Mouse (Mus musculus) liver, adult 2 months (tissue): Measurements from ENCODE around the gene Sox5. TPM values are rescaled to one million over a fixed set of nuclear protein-coding genes. Genes with fewer than 3 reads are reported as not detected.

ENCODE experiments used
- DNase-seq: peaks from one replicate; pipeline ENCODE4 v3.0.0-alpha.2; 2011; ENCODE audit warnings: low read depth, low spot score; ENCODE audit errors: extremely low read depth
- H3K27ac ChIP-seq: fragments of 200-500 bp; replicated peaks from 2 replicates; pipeline ENCODE4 v1.5.1; 2012; ENCODE audit warnings: low read depth, mild to moderate bottlenecking, control low read depth, inconsistent platforms, low read length; ENCODE audit not compliant: insufficient read depth
- H3K27me3 ChIP-seq: fragments of 200-500 bp; 2 replicates; pipeline ENCODE4 v1.6.1; 2012; ENCODE audit warnings: mild to moderate bottlenecking, moderate library complexity, low read length, inconsistent platforms; ENCODE audit not compliant: control insufficient read depth, insufficient read depth
- H3K36me3 ChIP-seq: fragments of 200-500 bp; 2 replicates; pipeline ENCODE4 v1.6.1; 2012; ENCODE audit warnings: low read length, inconsistent platforms; ENCODE audit not compliant: control insufficient read depth, insufficient read depth
- H3K4me1 ChIP-seq: fragments of 200-500 bp; 2 replicates; pipeline ENCODE4 v1.6.1; 2011; ENCODE audit warnings: low read length; ENCODE audit not compliant: control insufficient read depth, insufficient read depth
- H3K4me3 ChIP-seq: fragments of 200-500 bp; 2 replicates; pipeline ENCODE4 v1.5.1; 2011; ENCODE audit warnings: low read depth, mild to moderate bottlenecking, control low read depth, low read length, moderate library complexity; ENCODE audit not compliant: insufficient read depth
- H3K79me2 ChIP-seq: fragments of 200-500 bp; 2 replicates; pipeline ENCODE4 v1.6.1; 2012; ENCODE audit warnings: inconsistent platforms, mild to moderate bottlenecking, low read length, moderate library complexity; ENCODE audit not compliant: control insufficient read depth, insufficient read depth
- H3K9ac ChIP-seq: fragments of 200-500 bp; 2 replicates; pipeline ENCODE4 v1.6.1; 2012; ENCODE audit warnings: low read depth, mild to moderate bottlenecking, control low read depth, inconsistent platforms, low read length
- CTCF ChIP-seq: fragments of 200-500 bp; IDR thresholded peaks from 2 replicates; pipeline ENCODE4 v1.5.1; 2011; ENCODE audit warnings: low read depth, low read length, control low read depth
- POLR2A ChIP-seq: fragments of 200-500 bp; IDR thresholded peaks from 2 replicates; pipeline ENCODE4 v1.6.1; 2011; ENCODE audit warnings: low read length, control low read depth; ENCODE audit not compliant: insufficient read depth; ENCODE audit errors: extremely low read depth
- WGBS: fragments of 180-500 bp; shearing (Covaris S2); methylation state at CpG from one replicate; pipeline ENCODE4 v1.1.7; 2018; 5-methylcytosine and 5-hydroxymethylcytosine counted together
- polyA plus RNA-seq: library from polyadenylated mRNA; depleted of rRNA; stranded (reverse); fragments of >200 nt; gene quantifications from 2 replicates; pipeline ENCODE4 v1.2.3, GENCODE M21; 2012
- total RNA-seq: library from RNA; depleted of rRNA; stranded (reverse); fragments of >200 nt; gene quantifications from 2 replicates; pipeline ENCODE4 v1.2.3, GENCODE M21; 2014

The Sox5 gene
- total and polyA plus RNA-seq, 2 experiments: 7.5 to 31.6 TPM

- WGBS: 93% methylated on average over 6 of the region's 6 CpGs
- Histone ChIP-seq H3K27me3 (no peaks in the 10 kb centered on the region), H3K79me2 (no peaks in the 10 kb centered on the region), H3K27ac (no peak overlapping the region), H3K4me3 (no peak overlapping the region), H3K4me1 (no peaks in the 10 kb centered on the region), H3K36me3 (no peaks in the 10 kb centered on the region), H3K9ac (no peak overlapping the region)
- DNase-seq: no peak
- TF ChIP-seq POLR2A (no peak), CTCF (no peak)
Observed at GRCm38 (mm10) chr6:144380641-144381040, 401.1 kb downstream of the Sox5 start.

- WGBS: 90% methylated on average over 15 of the region's 15 CpGs
- Histone ChIP-seq H3K4me1 (no peaks in the 10 kb centered on the region), H3K36me3 (no peaks in the 10 kb centered on the region), H3K79me2 (no peaks in the 10 kb centered on the region), H3K27me3 (no peaks in the 10 kb centered on the region), H3K4me3 (no peak overlapping the region), H3K27ac (no peak overlapping the region), H3K9ac (no peak overlapping the region)
- no peak for DNase-seq
- TF ChIP-seq CTCF (no peak), POLR2A (no peak)
Observed at GRCm38 (mm10) chr6:144380171-144380570, 401.6 kb downstream of the Sox5 start.

- WGBS: 92% methylated on average over 11 of the region's 11 CpGs
- no peaks in the 10 kb centered on the region for H3K36me3 ChIP-seq
- DNase-seq: no peak
- no peak for TF ChIP-seq POLR2A
- TF ChIP-seq CTCF: no peak
- H3K9ac ChIP-seq: no peak overlapping the region
- H3K4me3 ChIP-seq: no peak overlapping the region
- no peaks in the 10 kb centered on the region for H3K4me1 ChIP-seq
- H3K79me2 ChIP-seq: no peaks in the 10 kb centered on the region
- H3K27ac ChIP-seq: no peak overlapping the region
- H3K27me3 ChIP-seq: no peaks in the 10 kb centered on the region
Observed at GRCm38 (mm10) chr6:144374810-144375209, 407.0 kb downstream of the Sox5 start.

GRCm38 (mm10) chr6:144370699-144371098 is 411.1 kb downstream of the Sox5 start:
- no peak for DNase-seq
- Histone ChIP-seq H3K27me3 (no peaks in the 10 kb centered on the region), H3K27ac (no peak overlapping the region), H3K4me3 (no peak overlapping the region), H3K9ac (no peak overlapping the region), H3K36me3 (no peaks in the 10 kb centered on the region), H3K79me2 (no peaks in the 10 kb centered on the region), H3K4me1 (no peaks in the 10 kb centered on the region)
- TF ChIP-seq CTCF (no peak), POLR2A (no peak)
- 76% methylated on average over 9 of the region's 10 CpGs for WGBS

- H3K27ac ChIP-seq: no peak overlapping the region
- no peak for DNase-seq
Observed at GRCm38 (mm10) chr6:144367626-144368077, 414.1 kb downstream of the Sox5 start.

GRCm38 (mm10) chr6:144361267-144362038 is 420.3 kb downstream of the Sox5 start:
- no peaks in the 10 kb centered on the region for H3K79me2 ChIP-seq
- no peak overlapping the region for H3K9ac ChIP-seq
- H3K36me3 ChIP-seq: no peaks in the 10 kb centered on the region
- H3K4me1 ChIP-seq: no peaks in the 10 kb centered on the region
- H3K27ac ChIP-seq: no peak overlapping the region
- DNase-seq: no peak
- TF ChIP-seq POLR2A (no peak), CTCF (no peak)
- 34% methylated on average over 5 of the region's 5 CpGs for WGBS
- H3K27me3 ChIP-seq: no peaks in the 10 kb centered on the region
- H3K4me3 ChIP-seq: no peak overlapping the region

More at GRCm38 (mm10) chr6:144367626-144368077, 414.1 kb downstream of the Sox5 start:
- Histone ChIP-seq H3K79me2 (no peaks in the 10 kb centered on the region), H3K27me3 (no peaks in the 10 kb centered on the region), H3K36me3 (no peaks in the 10 kb centered on the region), H3K4me3 (no peak overlapping the region), H3K4me1 (no peaks in the 10 kb centered on the region), H3K9ac (no peak overlapping the region)
- no peak for TF ChIP-seq POLR2A
- TF ChIP-seq CTCF: no peak
- WGBS: 93% methylated on average over 11 of the region's 11 CpGs
